Mouse (Mus musculus): Measurements from ENCODE around the gene Scamp3. TPM values are rescaled to one million over a fixed set of nuclear protein-coding genes. Genes with fewer than 3 reads are reported as not detected.

Scamp3 gene
- polyA plus RNA-seq, 1 experiment: 75.7 TPM

DNA sequence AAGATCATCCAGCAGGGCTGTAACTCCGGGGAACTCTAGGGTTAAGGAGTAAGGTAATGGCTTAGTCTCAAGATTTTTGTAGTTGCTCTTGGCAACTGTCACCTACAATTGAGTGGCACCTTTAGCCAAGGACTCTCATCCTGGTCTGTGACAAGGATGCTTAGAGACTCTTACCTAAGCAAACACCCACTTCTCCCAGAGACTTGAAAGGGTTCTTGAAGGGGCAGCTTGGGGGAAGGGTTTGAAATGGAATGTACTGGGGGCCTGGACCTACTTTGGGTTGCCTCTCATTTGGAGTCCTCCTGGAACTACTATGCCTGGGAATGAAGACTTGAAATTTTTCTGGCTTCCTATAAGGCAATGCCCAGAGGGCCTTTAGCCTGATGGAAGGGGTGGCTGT, 41.0 kb downstream of the Scamp3 start:
- TF ChIP-seq CTCF (IDR thresholded peaks at IDR 0.05; ENCODE audit: borderline replicate concordance, insufficient read depth, low read length) (no peak), POLR2A (IDR thresholded peaks at IDR 0.05; ENCODE audit: low read depth, low read length) (no peak)
- Histone ChIP-seq H3K27ac (ENCODE audit: insufficient read depth, low read length) (no peak overlapping the region), H3K4me3 (ENCODE audit: insufficient read depth, low read length) (no peak overlapping the region), H3K4me1 (ENCODE audit: control insufficient read depth, insufficient read depth, low read length) (no peaks in the 10 kb centered on the region)

DNA sequence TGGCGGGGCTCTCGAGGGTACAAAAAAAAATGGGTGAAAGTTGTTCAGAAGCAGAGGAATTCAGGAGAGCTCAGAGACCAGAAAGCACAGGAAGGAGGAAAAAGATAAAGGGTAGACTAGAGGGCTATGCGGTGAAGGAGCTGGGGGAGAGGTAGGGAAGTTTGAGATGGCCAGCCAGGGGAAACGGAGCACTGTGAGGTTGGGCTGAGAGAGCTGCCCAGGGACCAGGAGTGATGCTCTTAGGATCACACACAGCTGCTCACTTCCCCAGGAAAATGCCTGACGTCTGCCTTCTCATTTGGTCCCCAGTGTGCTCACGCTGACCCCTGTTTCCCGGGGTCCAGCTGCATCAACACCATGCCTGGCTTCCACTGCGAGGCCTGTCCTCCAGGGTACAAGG, 42.3 kb downstream of the Scamp3 start:
- TF ChIP-seq POLR2A (IDR thresholded peaks at IDR 0.05; ENCODE audit: low read depth, low read length) (no peak), CTCF (IDR thresholded peaks at IDR 0.05; ENCODE audit: borderline replicate concordance, insufficient read depth, low read length) (no peak)
- Histone ChIP-seq H3K4me1 (ENCODE audit: control insufficient read depth, insufficient read depth, low read length) (no peaks in the 10 kb centered on the region), H3K4me3 (ENCODE audit: insufficient read depth, low read length) (no peak overlapping the region), H3K27ac (ENCODE audit: insufficient read depth, low read length) (no peak overlapping the region)

DNA sequence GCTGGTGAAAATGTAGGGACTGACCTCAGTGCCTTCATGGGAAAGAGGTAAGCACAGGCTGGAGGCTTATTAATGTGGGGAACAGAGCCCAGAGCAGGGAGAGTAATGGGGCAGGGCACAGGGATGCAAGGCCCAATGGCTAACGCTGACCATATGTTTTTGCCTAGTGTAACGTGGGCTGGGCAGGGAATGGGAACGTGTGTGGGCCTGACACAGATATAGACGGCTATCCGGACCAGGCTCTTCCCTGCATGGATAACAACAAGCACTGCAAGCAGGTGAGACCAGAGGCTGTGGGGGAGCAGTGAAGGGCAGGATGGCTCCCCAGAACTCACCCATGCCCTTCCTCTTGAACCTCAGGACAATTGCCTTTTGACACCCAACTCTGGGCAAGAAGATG, 43.9 kb downstream of the Scamp3 start:
- TF ChIP-seq POLR2A (IDR thresholded peaks at IDR 0.05; ENCODE audit: low read depth, low read length) (no peak), CTCF (IDR thresholded peaks at IDR 0.05; ENCODE audit: borderline replicate concordance, insufficient read depth, low read length) (no peak)
- H3K4me3 ChIP-seq (ENCODE audit: insufficient read depth, low read length): no peak overlapping the region
- 0 out of 2 replicates have a peak, but pooled peaks cover 2% of the 10 kb centered on the region for H3K4me1 ChIP-seq (ENCODE audit: control insufficient read depth, insufficient read depth, low read length)
- H3K27ac ChIP-seq (ENCODE audit: insufficient read depth, low read length): no peak overlapping the region

DNA sequence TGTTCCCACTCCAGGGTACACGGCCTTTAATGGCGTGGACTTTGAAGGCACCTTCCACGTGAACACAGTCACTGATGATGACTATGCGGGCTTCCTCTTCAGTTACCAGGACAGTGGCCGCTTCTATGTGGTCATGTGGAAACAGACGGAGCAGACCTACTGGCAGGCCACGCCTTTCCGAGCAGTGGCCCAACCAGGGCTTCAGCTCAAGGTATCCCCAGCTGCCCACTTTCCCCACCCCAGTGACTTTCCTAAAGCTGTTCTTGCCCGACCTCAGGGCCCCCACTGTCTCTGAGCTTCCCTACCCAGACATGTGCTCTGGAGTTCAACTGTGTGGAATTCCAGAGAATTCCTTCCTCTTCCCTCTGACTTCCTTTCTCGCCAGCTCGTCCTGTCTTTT, 47.5 kb downstream of the Scamp3 start:
- no peak overlapping the region for H3K4me3 ChIP-seq (ENCODE audit: insufficient read depth, low read length)
- no peak overlapping the region for H3K27ac ChIP-seq (ENCODE audit: insufficient read depth, low read length)
- 0 out of 2 replicates have a peak, but pooled peaks cover 8% of the 10 kb centered on the region for H3K4me1 ChIP-seq (ENCODE audit: control insufficient read depth, insufficient read depth, low read length)
- TF ChIP-seq POLR2A (IDR thresholded peaks at IDR 0.05; ENCODE audit: low read depth, low read length) (no peak), CTCF (IDR thresholded peaks at IDR 0.05; ENCODE audit: borderline replicate concordance, insufficient read depth, low read length) (no peak)

DNA sequence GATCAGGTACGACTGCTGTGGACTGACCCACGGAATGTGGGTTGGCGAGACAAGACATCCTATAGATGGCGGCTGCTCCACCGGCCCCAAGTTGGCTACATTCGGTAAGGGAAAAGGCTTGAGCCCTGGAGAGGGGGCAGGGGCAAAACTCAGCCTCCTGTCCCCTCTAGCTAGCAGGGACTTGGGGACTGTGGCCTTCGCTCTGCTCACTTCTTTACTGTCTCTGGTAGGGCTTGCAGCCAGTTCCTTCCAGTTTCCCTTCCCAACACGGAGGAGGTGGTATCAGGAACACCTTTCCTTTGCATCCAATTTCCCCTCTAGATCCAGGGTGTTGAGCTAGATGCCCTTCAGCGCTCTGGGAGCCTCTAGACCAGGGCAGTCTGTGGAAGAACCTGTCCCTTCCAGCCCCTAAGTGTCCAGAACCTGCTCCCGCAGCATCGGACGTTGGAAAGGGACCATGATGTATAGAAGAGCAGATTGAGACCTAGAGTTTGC, 48.1 kb downstream of the Scamp3 start:
- no peak for TF ChIP-seq POLR2A (IDR thresholded peaks at IDR 0.05; ENCODE audit: low read depth, low read length)
- TF ChIP-seq CTCF (IDR thresholded peaks at IDR 0.05; ENCODE audit: borderline replicate concordance, insufficient read depth, low read length): no peak
- H3K4me3 ChIP-seq (ENCODE audit: insufficient read depth, low read length): no peak overlapping the region

DNA sequence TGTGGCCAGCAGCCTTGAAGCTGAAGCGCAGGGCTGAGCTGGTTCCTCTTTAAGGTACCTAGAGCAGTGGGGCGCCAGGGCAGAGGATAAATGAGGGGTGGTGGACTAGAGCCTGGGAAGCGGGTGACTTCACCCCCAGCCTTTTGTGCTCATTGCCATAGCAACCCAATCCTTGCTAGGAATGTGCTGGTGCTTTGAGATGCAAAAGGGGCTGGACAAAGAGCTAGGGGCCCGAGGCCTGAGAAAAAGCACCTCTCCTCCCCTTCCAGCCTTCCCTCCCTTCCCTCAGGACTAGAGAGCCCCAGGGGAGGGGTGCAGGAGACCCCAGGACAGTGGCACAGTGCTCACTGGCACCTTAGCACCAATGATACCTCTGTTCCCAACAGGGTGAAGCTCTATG, 48.6 kb downstream of the Scamp3 start:
- H3K27ac ChIP-seq (ENCODE audit: insufficient read depth, low read length): no peak overlapping the region
- TF ChIP-seq CTCF (IDR thresholded peaks at IDR 0.05; ENCODE audit: borderline replicate concordance, insufficient read depth, low read length) (no peak), POLR2A (IDR thresholded peaks at IDR 0.05; ENCODE audit: low read depth, low read length) (no peak)
- no peak overlapping the region for H3K4me3 ChIP-seq (ENCODE audit: insufficient read depth, low read length)
- H3K4me1 ChIP-seq (ENCODE audit: control insufficient read depth, insufficient read depth, low read length): 0 out of 2 replicates have a peak, but pooled peaks cover 8% of the 10 kb centered on the region

More for the DNA sequence above, 48.1 kb downstream of the Scamp3 start:
- Histone ChIP-seq H3K4me1 (ENCODE audit: control insufficient read depth, insufficient read depth, low read length) (0 out of 2 replicates have a peak, but pooled peaks cover 8% of the 10 kb centered on the region), H3K27ac (ENCODE audit: insufficient read depth, low read length) (no peak overlapping the region)

DNA sequence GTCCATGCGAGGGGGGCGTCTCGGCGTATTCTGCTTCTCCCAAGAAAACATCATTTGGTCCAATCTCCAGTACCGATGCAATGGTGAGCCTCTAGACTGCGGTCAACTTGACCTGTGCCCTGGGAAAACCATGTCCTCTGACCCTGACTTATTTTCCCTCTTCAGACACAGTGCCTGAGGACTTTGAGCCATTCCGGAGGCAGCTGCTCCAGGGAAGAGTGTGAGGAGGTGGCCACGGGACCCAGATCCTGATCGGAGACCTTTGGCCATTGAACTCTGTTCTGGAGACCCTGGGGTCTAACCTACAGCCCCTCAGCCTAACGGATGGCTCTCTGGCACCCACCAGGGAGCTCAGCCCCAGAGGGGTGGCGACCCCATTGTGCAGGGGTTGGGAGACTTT, 49.1 kb downstream of the Scamp3 start:
- TF ChIP-seq CTCF (IDR thresholded peaks at IDR 0.05; ENCODE audit: borderline replicate concordance, insufficient read depth, low read length) (no peak), POLR2A (IDR thresholded peaks at IDR 0.05; ENCODE audit: low read depth, low read length) (no peak)
- no peak overlapping the region for H3K27ac ChIP-seq (ENCODE audit: insufficient read depth, low read length)
- H3K4me3 ChIP-seq (ENCODE audit: insufficient read depth, low read length): no peak overlapping the region
- H3K4me1 ChIP-seq (ENCODE audit: control insufficient read depth, insufficient read depth, low read length): 0 out of 2 replicates have a peak, but pooled peaks cover 8% of the 10 kb centered on the region

DNA sequence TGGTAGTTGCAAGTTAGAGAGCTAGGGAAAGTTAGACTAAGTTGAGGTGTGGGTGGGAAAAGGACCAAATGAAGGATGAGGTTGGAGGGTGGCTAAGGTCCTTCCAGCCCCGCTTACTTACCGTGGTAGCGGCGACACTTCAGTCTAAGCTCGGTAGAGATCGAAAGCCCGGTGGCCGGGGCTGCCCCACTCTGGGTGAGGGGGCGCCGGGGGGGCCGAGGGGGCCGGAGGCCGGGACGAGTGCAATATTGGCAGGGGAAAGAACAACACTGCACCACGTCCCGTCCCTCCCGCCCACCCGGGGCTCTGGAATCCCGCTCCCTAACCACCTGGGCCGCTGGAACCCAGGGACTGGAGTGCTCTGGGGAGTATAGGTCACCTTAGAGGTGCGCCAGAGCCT, 49.6 kb downstream of the Scamp3 start, which contains the start of gene Mtx1:
Gene Mtx1, minus strand, starts transcription at position 189 of the 400 bp plus-strand sequence.
- no peak for TF ChIP-seq POLR2A (IDR thresholded peaks at IDR 0.05; ENCODE audit: low read depth, low read length)
- no peak for TF ChIP-seq CTCF (IDR thresholded peaks at IDR 0.05; ENCODE audit: borderline replicate concordance, insufficient read depth, low read length)
- Histone ChIP-seq H3K4me1 (ENCODE audit: control insufficient read depth, insufficient read depth, low read length) (0 out of 2 replicates have a peak, but pooled peaks cover 8% of the 10 kb centered on the region), H3K4me3 (ENCODE audit: insufficient read depth, low read length) (peak within 1 kb of the TSS; percentile 26), H3K27ac (ENCODE audit: insufficient read depth, low read length) (peak within 1 kb of the TSS; percentile 87)

DNA sequence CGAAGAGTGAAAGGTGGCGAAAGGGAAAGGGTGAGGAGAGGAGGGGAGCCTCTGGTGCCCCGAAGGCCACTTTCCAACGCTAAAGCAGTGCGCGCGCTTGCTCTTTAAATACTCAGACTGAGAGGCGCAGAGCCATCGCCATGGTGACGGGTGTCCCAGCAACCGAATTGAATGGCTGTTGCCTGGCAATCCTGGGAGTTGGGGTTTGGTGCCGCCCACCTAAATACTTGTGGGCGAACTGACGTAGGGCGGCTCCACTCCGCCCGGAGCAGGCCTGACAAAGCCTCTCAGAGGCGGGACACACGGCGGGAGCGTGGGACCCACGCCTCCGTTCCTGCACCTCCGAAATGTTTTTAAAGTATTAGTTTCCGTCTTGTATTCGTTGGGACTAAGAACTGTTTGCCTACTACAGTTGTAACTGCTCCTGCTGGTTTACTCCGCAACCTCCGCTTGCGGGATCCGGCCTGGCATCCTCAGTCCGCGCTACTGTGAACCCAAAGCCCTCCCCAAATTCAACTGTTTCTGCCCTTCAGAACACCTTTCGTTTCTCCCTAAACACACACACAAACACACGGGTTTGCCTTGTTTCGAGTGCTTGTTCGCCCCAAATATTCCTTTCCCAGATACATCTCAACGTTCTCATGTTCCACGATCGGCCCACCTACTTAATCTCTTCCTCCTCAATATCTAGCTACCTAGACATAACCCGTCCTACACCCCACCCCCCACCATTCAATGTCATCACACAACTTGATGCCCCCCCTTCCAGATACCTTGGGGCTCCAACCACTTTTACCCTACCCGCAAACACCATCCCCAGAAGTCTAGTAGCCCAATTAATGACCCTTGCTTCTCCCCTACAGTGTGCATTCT, 50.3 kb downstream of the Scamp3 start:
- Histone ChIP-seq H3K27ac (ENCODE audit: insufficient read depth, low read length) (peak overlapping the region; percentile 87), H3K4me3 (ENCODE audit: insufficient read depth, low read length) (peak overlapping the region; percentile 26), H3K4me1 (ENCODE audit: control insufficient read depth, insufficient read depth, low read length) (0 out of 2 replicates have a peak, but pooled peaks cover 8% of the 10 kb centered on the region)
- TF ChIP-seq CTCF (IDR thresholded peaks at IDR 0.05; ENCODE audit: borderline replicate concordance, insufficient read depth, low read length): no peak
- peak; percentile 72 for TF ChIP-seq POLR2A (IDR thresholded peaks at IDR 0.05; ENCODE audit: low read depth, low read length)

DNA sequence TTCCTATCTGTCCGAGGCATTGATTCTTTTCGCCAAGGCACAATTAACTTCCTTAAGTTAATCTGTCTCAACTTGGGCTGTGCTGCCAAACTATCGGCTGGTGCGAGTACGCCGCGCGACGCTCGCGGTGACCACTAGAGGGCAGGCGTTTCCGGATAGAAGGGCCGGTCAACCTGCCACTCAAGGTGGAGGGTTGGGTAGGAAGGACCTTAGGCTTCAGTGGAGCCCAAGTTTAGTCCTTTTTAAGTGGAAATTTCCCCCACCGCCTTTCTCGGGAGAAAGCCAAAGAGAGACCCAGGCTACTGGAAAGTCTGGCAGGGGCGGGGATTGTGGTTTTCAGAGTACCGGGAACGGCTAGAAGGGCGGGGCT, 50.9 kb downstream of the Scamp3 start:
- no peak; the same call in 1 of the 2 replicates for TF ChIP-seq POLR2A (IDR thresholded peaks at IDR 0.05; ENCODE audit: low read depth, low read length)
- TF ChIP-seq CTCF (IDR thresholded peaks at IDR 0.05; ENCODE audit: borderline replicate concordance, insufficient read depth, low read length): peak; percentile 84
- H3K27ac ChIP-seq (ENCODE audit: insufficient read depth, low read length): peak overlapping the region; percentile 87
- H3K4me3 ChIP-seq (ENCODE audit: insufficient read depth, low read length): peak overlapping the region; percentile 26
- 0 out of 2 replicates have a peak, but pooled peaks cover 8% of the 10 kb centered on the region for H3K4me1 ChIP-seq (ENCODE audit: control insufficient read depth, insufficient read depth, low read length)
